Mouse (Mus musculus) heart, adult 2 months (tissue): Measurements from ENCODE around the gene Ceacam16. TPM values are rescaled to one million over a fixed set of nuclear protein-coding genes. Genes with fewer than 3 reads are reported as not detected.

Experiments used
- DNase-seq, 2 experiments: peaks; one replicate each; pipeline ENCODE4 v3.0.0; 2021
- H3K27ac ChIP-seq: fragments of 200-600 bp; 2 replicates; pipeline ENCODE4 v1.8.1; 2022
- H3K27me3 ChIP-seq: fragments of 200-500 bp; 2 replicates; pipeline ENCODE4 v1.6.1; 2012; ENCODE audit warnings: mild to moderate bottlenecking, low read length, inconsistent platforms, mixed read lengths; ENCODE audit not compliant: control insufficient read depth, insufficient read depth
- H3K36me3 ChIP-seq: fragments of 200-500 bp; 2 replicates; pipeline ENCODE4 v1.6.1; 2012; ENCODE audit warnings: low read length, inconsistent platforms; ENCODE audit not compliant: control insufficient read depth, insufficient read depth
- H3K4me1 ChIP-seq: fragments of 200-500 bp; 2 replicates; pipeline ENCODE4 v1.6.1; 2011; ENCODE audit warnings: low read length; ENCODE audit not compliant: control insufficient read depth, insufficient read depth
- H3K4me3 ChIP-seq: fragments of 200-600 bp; 2 replicates; pipeline ENCODE4 v1.8.1; 2022
- H3K79me2 ChIP-seq: fragments of 200-500 bp; replicated peaks from 2 replicates; pipeline ENCODE4 v1.6.1; 2012; ENCODE audit warnings: mild to moderate bottlenecking, inconsistent platforms, low read length, moderate library complexity, mixed read lengths; ENCODE audit not compliant: control insufficient read depth, insufficient read depth
- H3K9ac ChIP-seq: fragments of 200-500 bp; 2 replicates; pipeline ENCODE4 v1.6.1; 2012; ENCODE audit warnings: low read depth, mild to moderate bottlenecking, control low read depth, inconsistent platforms, low read length, mixed read lengths
- CTCF ChIP-seq: fragments of 200-600 bp; IDR thresholded peaks from 2 replicates; pipeline ENCODE4 v1.8.1; 2022; ENCODE audit warnings: antibody characterized with exemption, mild to moderate bottlenecking, moderate library complexity
- EP300 ChIP-seq: fragments of 200-500 bp; IDR thresholded peaks from 2 replicates; pipeline ENCODE4 v1.6.1; 2011; ENCODE audit warnings: low read depth, low read length, control low read depth; ENCODE audit not compliant: insufficient read depth
- POLR2A ChIP-seq: fragments of 200-500 bp; IDR thresholded peaks from 2 replicates; pipeline ENCODE4 v1.6.1; 2011; ENCODE audit warnings: mild to moderate bottlenecking, low read depth, low read length, control low read depth; ENCODE audit not compliant: insufficient read depth
- WGBS: fragments of 180-500 bp; shearing (Covaris S2); methylation state at CpG from one replicate; pipeline ENCODE4 v1.1.7; 2018; 5-methylcytosine and 5-hydroxymethylcytosine counted together
- intact Hi-C: fragments of 180-260 bp; cut with DNase I; formaldehyde crosslinking; loops from one replicate; pipeline ENCODE4 v1.15.1; 2025
- polyA plus RNA-seq: library from polyadenylated mRNA; depleted of rRNA; stranded (reverse); fragments of >200 nt; gene quantifications from 2 replicates; pipeline ENCODE4 v1.2.3, GENCODE M21; 2012
- total RNA-seq, 2 experiments: library from RNA; stranded (reverse); gene quantifications; 2 replicates each; pipeline ENCODE4 v1.2.3; 2021

The Ceacam16 gene
- total and polyA plus RNA-seq, 3 experiments: 0.14 to 0.66 TPM; not detected in 1

GRCm38 (mm10) chr7:19840936-19841335, 20.2 kb downstream of the Ceacam16 start:
- Histone ChIP-seq H3K9ac (no peak overlapping the region), H3K4me3 (no peak overlapping the region), H3K36me3 (no peaks in the 10 kb centered on the region), H3K27me3 (no peaks in the 10 kb centered on the region), H3K4me1 (no peaks in the 10 kb centered on the region; the same call in 1 of the 2 replicates), H3K27ac (no peak overlapping the region), H3K79me2 (no peaks in the 10 kb centered on the region)
- no peak for TF ChIP-seq POLR2A
- TF ChIP-seq EP300: no peak
- no peak for TF ChIP-seq CTCF
- WGBS: 85% methylated on average over 3 of the region's 3 CpGs
- intact Hi-C loops: loop anchor here (5.0 kb wide), 1 partner anchor 89 kb away; the partner anchor contains the start of gene Nectin2
- no peak for DNase-seq

GRCm38 (mm10) chr7:19840371-19840770, 20.7 kb downstream of the Ceacam16 start:
- TF ChIP-seq EP300: no peak
- no peak for TF ChIP-seq CTCF
- no peak for TF ChIP-seq POLR2A
- WGBS: 64% methylated on average over 4 of the region's 4 CpGs
- no peaks in the 10 kb centered on the region for H3K27me3 ChIP-seq
- H3K9ac ChIP-seq: no peak overlapping the region
- DNase-seq: no peak
- H3K79me2 ChIP-seq: no peaks in the 10 kb centered on the region
- no peak overlapping the region for H3K4me3 ChIP-seq
- no peak overlapping the region for H3K27ac ChIP-seq
- intact Hi-C loops: loop anchor here (5.0 kb wide), 1 partner anchor 88 kb away; the partner anchor contains the start of gene Nectin2
- no peaks in the 10 kb centered on the region; the same call in 1 of the 2 replicates for H3K4me1 ChIP-seq
- no peaks in the 10 kb centered on the region for H3K36me3 ChIP-seq

- Histone ChIP-seq H3K9ac (no peak overlapping the region), H3K79me2 (no peaks in the 10 kb centered on the region), H3K4me3 (no peak overlapping the region), H3K27ac (no peak overlapping the region), H3K27me3 (no peaks in the 10 kb centered on the region), H3K36me3 (no peaks in the 10 kb centered on the region), H3K4me1 (no peaks in the 10 kb centered on the region)
- no peak for DNase-seq
- 43% methylated on average over 3 of the region's 3 CpGs for whole genome bisulfite sequencing
- TF ChIP-seq EP300 (no peak), POLR2A (no peak), CTCF (no peak)
- intact Hi-C loops: no loop called here
Observed at GRCm38 (mm10) chr7:19836843-19837242, 24.3 kb downstream of the Ceacam16 start.

- H3K27ac ChIP-seq: no peak overlapping the region
- 72% methylated on average over 3 of the region's 3 CpGs for WGBS
- TF ChIP-seq POLR2A (no peak), CTCF (peak; percentile 46)
- H3K4me1 ChIP-seq: peaks cover 9% of the 10 kb centered on the region
- no peak overlapping the region for H3K9ac ChIP-seq
- intact Hi-C loops: no loop called here
- no peak for DNase-seq
- H3K27me3 ChIP-seq: no peaks in the 10 kb centered on the region
- no peak overlapping the region for H3K4me3 ChIP-seq
- no peaks in the 10 kb centered on the region for H3K79me2 ChIP-seq
- no peaks in the 10 kb centered on the region for H3K36me3 ChIP-seq
Observed at GRCm38 (mm10) chr7:19834055-19834454, 27.0 kb downstream of the Ceacam16 start.

GRCm38 (mm10) chr7:19831837-19832236, 29.3 kb downstream of the Ceacam16 start:
- Histone ChIP-seq H3K36me3 (no peaks in the 10 kb centered on the region), H3K4me1 (peaks cover 9% of the 10 kb centered on the region), H3K27ac (no peak overlapping the region), H3K4me3 (no peak overlapping the region), H3K79me2 (no peaks in the 10 kb centered on the region), H3K9ac (no peak overlapping the region), H3K27me3 (no peaks in the 10 kb centered on the region)
- 39% methylated on average over 9 of the region's 9 CpGs for WGBS
- TF ChIP-seq POLR2A: no peak
- no peak for TF ChIP-seq EP300
- TF ChIP-seq CTCF: no peak
- no peak for DNase-seq
- intact Hi-C loops: no loop called here

GRCm38 (mm10) chr7:19830682-19831156, 30.4 kb downstream of the Ceacam16 start:
- Histone ChIP-seq H3K79me2 (no peaks in the 10 kb centered on the region), H3K36me3 (no peaks in the 10 kb centered on the region), H3K27me3 (no peaks in the 10 kb centered on the region), H3K9ac (no peak overlapping the region), H3K4me3 (peak overlapping the region; percentile 0; the same call in 1 of the 2 replicates), H3K27ac (peak overlapping the region; percentile 78), H3K4me1 (peaks cover 9% of the 10 kb centered on the region)
- WGBS: 2% methylated on average over 13 of the region's 13 CpGs
- TF ChIP-seq POLR2A: peak; percentile 40
- TF ChIP-seq CTCF: no peak
- TF ChIP-seq EP300: peak; percentile 91
- peak; percentile 92 to 95 for DNase-seq
- intact Hi-C loops: no loop called here
